Mouse (Mus musculus): Measurements from ENCODE around the gene Stard13.

DNA sequence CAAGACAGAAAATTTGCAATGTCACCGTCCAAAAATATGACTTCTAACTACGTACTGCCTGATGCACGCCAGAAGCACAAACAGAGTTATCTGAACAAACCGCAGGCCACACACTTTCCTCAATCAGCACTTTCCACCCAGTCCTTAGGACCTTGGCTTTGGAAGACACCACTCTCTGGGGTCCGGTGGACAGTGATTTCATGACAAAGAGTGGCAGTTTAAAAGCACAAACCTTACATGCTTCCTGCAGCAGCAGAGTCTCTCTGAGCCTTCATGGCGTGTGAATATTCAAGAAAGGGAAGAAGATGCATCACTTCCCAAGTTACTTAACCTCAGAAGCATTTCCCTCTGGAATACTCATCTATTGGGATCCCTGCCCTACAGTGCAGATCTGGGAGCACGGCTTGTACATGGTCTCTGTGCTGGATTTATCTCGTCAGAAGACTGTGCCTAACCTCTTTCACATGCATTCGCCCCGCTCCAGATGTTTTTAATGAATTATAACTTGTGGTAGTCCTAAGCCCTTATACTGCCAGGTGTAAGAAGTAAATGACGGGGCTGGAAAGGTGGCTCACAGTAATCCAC, 49.9 kb downstream of the Stard13 start:
- TF ChIP-seq CHD2 (IDR thresholded peaks at IDR 0.05; ENCODE audit: low read depth, low read length) (no peak), ZNF384 (IDR thresholded peaks at IDR 0.05; ENCODE audit: low read depth, low read length) (no peak)

All from ES-E14 (cell line).